Mouse (Mus musculus) forebrain, postnatal 0 days (tissue): ENCODE measurements at regions not wholly inside any gene's neighbourhood (a gene's known extent, or its start where the extent isn't known, plus 50 kb on each side); places are given as distances from the start of the nearest gene placed in this dataset.

Experiments
- ATAC-seq: fragments of 200-750 bp; cut with Nextera tagmentation; 2 replicates; pipeline ENCODE4 v1.8.0; 2017; ENCODE audit warnings: mild to moderate bottlenecking, moderate library complexity
- DNase-seq: peaks from one replicate; pipeline ENCODE4 v3.0.0-alpha.2; 2015
- H3K27ac ChIP-seq: fragments of 300-500 bp; sonication (generic); 2 replicates; pipeline ENCODE4 v1.5.1; 2014; ENCODE audit warnings: low read depth, mild to moderate bottlenecking, antibody characterized with exemption, low read length, moderate library complexity, mixed read lengths
- H3K27me3 ChIP-seq: fragments of 300-500 bp; sonication (generic); 2 replicates; pipeline ENCODE4 v1.6.1; 2014; ENCODE audit warnings: mild to moderate bottlenecking, low read length, mixed read lengths; ENCODE audit not compliant: insufficient read depth
- H3K36me3 ChIP-seq: fragments of 300-500 bp; sonication (generic); 2 replicates; pipeline ENCODE4 v1.6.1; 2014; ENCODE audit warnings: mild to moderate bottlenecking, moderate library complexity; ENCODE audit not compliant: insufficient read depth
- H3K4me1 ChIP-seq: fragments of 300-500 bp; sonication (generic); 2 replicates; pipeline ENCODE4 v1.6.1; 2014; ENCODE audit warnings: antibody characterized with exemption; ENCODE audit not compliant: insufficient read depth
- H3K4me2 ChIP-seq: fragments of 300-500 bp; sonication (generic); 2 replicates; pipeline ENCODE4 v1.6.1; 2014; ENCODE audit warnings: low read depth, mild to moderate bottlenecking, moderate library complexity
- H3K4me3 ChIP-seq: fragments of 300-500 bp; sonication (generic); 2 replicates; pipeline ENCODE4 v1.5.1; 2014; ENCODE audit warnings: low read depth, low read length, mixed read lengths
- H3K9ac ChIP-seq: fragments of 300-500 bp; sonication (generic); 2 replicates; pipeline ENCODE4 v1.6.1; 2014; ENCODE audit warnings: mild to moderate bottlenecking
- H3K9me3 ChIP-seq: fragments of 300-500 bp; sonication (generic); 2 replicates; pipeline ENCODE4 v1.6.1; 2016; ENCODE audit warnings: low read length
- CTCF ChIP-seq: sonication (generic); IDR thresholded peaks from 2 replicates; pipeline ENCODE4 v1.5.1; 2016; ENCODE audit warnings: antibody characterized with exemption, control low read depth, low read depth
- WGBS: fragments of 180-500 bp; shearing (Covaris S2); extraction: QIAGEN DNeasy Blood & Tissue Kit; methylation state at CpG from one replicate; pipeline ENCODE4 v1.1.7; 2014; 5-methylcytosine and 5-hydroxymethylcytosine counted together

DNA sequence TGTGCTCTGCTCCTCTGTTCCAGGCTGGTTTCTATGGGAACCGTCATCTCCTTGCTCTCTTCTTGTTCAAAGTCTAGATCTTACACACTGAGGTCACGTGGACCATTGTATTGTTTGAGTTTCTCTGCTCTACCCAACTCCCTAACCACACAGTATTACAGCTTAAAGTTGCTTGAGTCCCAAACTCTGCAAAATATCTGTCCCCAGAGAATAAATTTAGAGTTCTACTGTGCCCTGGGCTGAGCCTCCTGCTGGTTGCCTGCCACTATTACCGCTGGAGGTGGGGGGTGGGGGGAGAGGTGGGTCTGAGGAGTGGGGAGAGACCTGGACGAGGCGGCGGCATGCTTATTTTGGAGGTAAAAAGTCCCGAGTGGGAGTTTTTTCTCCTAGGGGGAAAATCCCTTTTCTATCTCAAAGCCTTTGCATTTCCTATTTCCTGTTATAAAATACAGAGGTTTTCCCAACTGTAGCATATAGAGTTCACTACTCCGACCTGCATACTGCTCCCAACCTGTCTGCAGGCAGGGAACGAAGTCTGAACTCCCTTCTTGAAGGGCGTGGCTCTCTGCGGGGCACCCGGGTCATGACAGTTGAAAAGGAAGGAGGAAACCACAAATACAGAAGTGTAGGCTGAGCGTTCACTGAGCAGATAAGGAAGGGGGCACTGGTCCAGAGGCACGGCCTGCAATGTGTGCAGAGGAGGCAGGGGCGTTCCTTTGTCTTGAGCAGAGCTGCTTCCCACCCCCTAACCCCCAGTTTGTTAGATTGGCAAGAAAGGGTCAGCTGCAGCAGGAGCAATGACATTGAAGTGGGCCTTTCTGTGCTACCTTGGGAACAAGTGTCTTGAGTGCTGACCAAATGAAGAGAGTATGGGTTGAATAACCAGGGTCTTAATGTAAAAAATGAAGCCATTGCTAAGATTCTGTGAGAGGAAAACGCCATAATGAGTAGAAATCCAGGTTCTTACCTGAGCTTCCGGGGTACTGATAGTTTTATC, 188.7 kb downstream of the Akap7 start:
- Histone ChIP-seq H3K9ac (no peak overlapping the region), H3K36me3 (no peaks in the 10 kb centered on the region), H3K27me3 (no peaks in the 10 kb centered on the region), H3K4me3 (no peak overlapping the region), H3K4me2 (no peak overlapping the region), H3K4me1 (no peaks in the 10 kb centered on the region), H3K9me3 (no peaks in the 10 kb centered on the region), H3K27ac (no peak overlapping the region)
- TF ChIP-seq CTCF, result no peak
- DNase-seq (no peak), ATAC-seq (0 out of 2 replicates have a peak, but pooled peaks have one; percentile 27)
- WGBS, result 54% methylated on average over 17 of the region's 17 CpGs

DNA sequence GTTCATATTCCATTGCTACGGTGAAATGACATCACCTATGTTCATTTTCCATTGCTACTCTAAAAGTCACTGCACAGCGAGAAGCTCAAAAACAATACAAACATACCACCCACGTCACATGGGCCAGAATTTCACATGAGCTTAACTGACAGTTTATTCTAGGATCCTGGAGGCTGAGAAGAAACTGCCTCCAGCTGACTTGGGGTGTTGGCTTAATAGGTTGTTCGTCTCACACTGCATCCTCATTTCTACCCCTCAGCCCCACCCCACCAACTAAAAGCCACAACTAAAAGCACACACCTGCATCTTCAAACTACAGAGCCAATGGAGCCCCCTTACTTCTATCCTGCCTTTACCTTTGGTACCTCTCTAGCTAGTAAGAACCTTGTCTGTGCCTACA, 187.0 kb upstream of the Arg1 start:
- DNase-seq (no peak), ATAC-seq (no peak)
- WGBS, result 91% methylated on average over 4 of the region's 4 CpGs
- Histone ChIP-seq H3K4me2 (no peak overlapping the region), H3K4me1 (peaks cover 7% of the 10 kb centered on the region; the same call in 1 of the 2 replicates), H3K27ac (no peak overlapping the region), H3K9ac (no peak overlapping the region), H3K4me3 (no peak overlapping the region), H3K9me3 (no peaks in the 10 kb centered on the region), H3K36me3 (no peaks in the 10 kb centered on the region), H3K27me3 (no peaks in the 10 kb centered on the region)
- no peak for TF ChIP-seq CTCF

GRCm38 (mm10) chr10:25112449-25113171, 185.3 kb upstream of the Arg1 start:
- H3K4me3 ChIP-seq, result no peak overlapping the region
- 36% methylated on average over 12 of the region's 12 CpGs for whole genome bisulfite sequencing
- ATAC-seq, result peak; percentile 44
- no peaks in the 10 kb centered on the region for H3K9me3 ChIP-seq
- 0 out of 2 replicates have a peak overlapping the region, but pooled peaks have one; percentile 2 for H3K4me2 ChIP-seq
- H3K9ac ChIP-seq, result no peak overlapping the region
- no peak for TF ChIP-seq CTCF
- H3K27me3 ChIP-seq, result no peaks in the 10 kb centered on the region
- no peaks in the 10 kb centered on the region for H3K36me3 ChIP-seq
- no peak for DNase-seq
- H3K4me1 ChIP-seq, result peaks cover 7% of the 10 kb centered on the region; the same call in 1 of the 2 replicates
- peak overlapping the region; percentile 45; the same call in 1 of the 2 replicates for H3K27ac ChIP-seq

DNA sequence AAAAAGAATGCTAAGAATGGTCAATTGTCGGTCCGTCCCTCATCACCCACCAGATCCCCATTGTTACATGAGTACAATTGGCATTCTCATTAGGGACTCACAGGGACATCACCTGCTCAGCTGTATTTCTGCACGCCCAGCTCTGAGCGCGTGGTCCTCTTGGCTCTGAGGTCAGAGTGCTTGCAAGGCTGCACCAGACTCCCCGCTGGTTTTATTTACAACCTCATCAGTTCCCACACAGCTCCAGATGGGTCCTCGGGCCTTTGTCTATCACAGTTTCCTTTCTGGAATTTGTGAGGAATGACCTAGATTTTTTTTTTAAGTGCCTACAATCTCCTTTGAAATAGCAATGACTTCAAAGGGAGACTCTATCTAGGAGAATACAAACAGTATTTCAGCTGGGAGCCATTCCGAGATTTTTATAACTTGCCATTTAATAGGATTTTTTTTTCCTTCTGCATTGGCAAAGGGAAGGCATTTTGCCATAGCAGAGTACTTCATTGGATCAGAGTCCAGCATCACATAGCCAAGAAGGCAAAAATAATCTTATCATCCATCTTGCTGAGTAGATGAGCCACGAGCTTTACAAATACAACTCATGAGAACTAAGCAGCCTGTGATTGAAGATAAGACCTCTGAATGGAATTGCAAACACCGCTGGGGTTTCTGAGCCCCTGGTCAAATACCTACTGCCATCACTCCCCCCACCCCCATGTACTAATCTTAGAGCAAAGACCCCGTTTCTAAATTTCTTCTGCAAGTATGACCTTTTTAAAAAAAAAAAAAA, 184.5 kb upstream of the Arg1 start:
- no peaks in the 10 kb centered on the region for H3K9me3 ChIP-seq
- 0 out of 2 replicates have a peak overlapping the region, but pooled peaks have one; percentile 8 for H3K4me2 ChIP-seq
- H3K36me3 ChIP-seq, result no peaks in the 10 kb centered on the region
- H3K4me3 ChIP-seq, result no peak overlapping the region
- 7% methylated on average over 11 of the region's 11 CpGs for WGBS
- ATAC-seq, result peak; percentile 69
- no peak overlapping the region for H3K9ac ChIP-seq
- peaks cover 7% of the 10 kb centered on the region; the same call in 1 of the 2 replicates for H3K4me1 ChIP-seq
- no peaks in the 10 kb centered on the region for H3K27me3 ChIP-seq
- peak; percentile 55 for DNase-seq
- TF ChIP-seq CTCF, result no peak
- H3K27ac ChIP-seq, result peak overlapping the region; percentile 45

- TF ChIP-seq CTCF, result no peak
- DNase-seq, result no peak
- WGBS, result 45% methylated on average over 7 of the region's 7 CpGs
- H3K9me3 ChIP-seq, result no peaks in the 10 kb centered on the region
- no peak for ATAC-seq
- H3K27ac ChIP-seq, result no peak overlapping the region
- H3K4me1 ChIP-seq, result peaks cover 7% of the 10 kb centered on the region; the same call in 1 of the 2 replicates
- no peak overlapping the region for H3K4me2 ChIP-seq
- no peaks in the 10 kb centered on the region for H3K27me3 ChIP-seq
- H3K9ac ChIP-seq, result no peak overlapping the region
- no peaks in the 10 kb centered on the region for H3K36me3 ChIP-seq
- H3K4me3 ChIP-seq, result no peak overlapping the region
Measured at GRCm38 (mm10) chr10:25111181-25111580, 183.9 kb upstream of the Arg1 start.

GRCm38 (mm10) chr10:25098070-25098469, 170.8 kb upstream of the Arg1 start:
- DNase-seq, result no peak
- 51% methylated on average over 4 of the region's 4 CpGs for WGBS
- H3K36me3 ChIP-seq, result no peaks in the 10 kb centered on the region
- no peak overlapping the region for H3K4me3 ChIP-seq
- H3K4me1 ChIP-seq, result no peaks in the 10 kb centered on the region
- TF ChIP-seq CTCF, result no peak
- ATAC-seq, result no peak
- H3K4me2 ChIP-seq, result no peak overlapping the region
- H3K27me3 ChIP-seq, result no peaks in the 10 kb centered on the region
- no peak overlapping the region for H3K9ac ChIP-seq
- no peaks in the 10 kb centered on the region for H3K9me3 ChIP-seq
- H3K27ac ChIP-seq, result no peak overlapping the region
